ENCODE assay signal across 17 mouse cellular contexts in genomic region chr13:78446726-78447031, GRCm38 (mm10).
DNase-seq lines count a peak whose midpoint lies in the region; ATAC-seq lines count a peak whose summit lies in the region.
"Had no signal": no experiment of that assay in that cellular context is flagged by ENCODE, and none has a peak within 500 bp of the region (broad histone marks: within the 10 kb centered on the region; RNA-seq: fewer than 3 reads in every experiment).

No protein-coding gene starts in this region.

- H3K36me3 ChIP-seq in limb, embryonic 12.5 days: no peaks in the 10 kb centered on the region
- H3K36me3 ChIP-seq in limb, embryonic 10.5 days: no peaks in the 10 kb centered on the region
- no peaks in the 10 kb centered on the region for H3K36me3 ChIP-seq in hindbrain, embryonic 13.5 days
- no peaks in the 10 kb centered on the region for H3K36me3 ChIP-seq in midbrain, embryonic 11.5 days (ENCODE audit: control insufficient read depth, insufficient read depth, low read length)
- no peaks in the 10 kb centered on the region for H3K36me3 ChIP-seq in neural tube, embryonic 14.5 days (ENCODE audit: control insufficient read depth, insufficient read depth, low read length)

- no peaks in the 10 kb centered on the region for H3K9me3 ChIP-seq in limb, embryonic 12.5 days
- no peaks in the 10 kb centered on the region for H3K9me3 ChIP-seq in limb, embryonic 10.5 days (replicated peaks)
- H3K9me3 ChIP-seq in hindbrain, embryonic 13.5 days: no peaks in the 10 kb centered on the region
- no peaks in the 10 kb centered on the region for H3K9me3 ChIP-seq in midbrain, embryonic 11.5 days (ENCODE audit: control insufficient read depth, low read length)
- no peaks in the 10 kb centered on the region for H3K9me3 ChIP-seq in neural tube, embryonic 14.5 days (ENCODE audit: control insufficient read depth, low read length)

- H3K27ac ChIP-seq in limb, embryonic 12.5 days: no peak overlapping the region
- no peak overlapping the region for H3K27ac ChIP-seq in limb, embryonic 10.5 days
- no peak overlapping the region for H3K27ac ChIP-seq in hindbrain, embryonic 13.5 days
- no peak overlapping the region; the same call in 1 of the 2 replicates for H3K27ac ChIP-seq in midbrain, embryonic 11.5 days (ENCODE audit: low read depth, low read length)
- no peak overlapping the region for H3K27ac ChIP-seq in neural tube, embryonic 14.5 days (ENCODE audit: low read depth, low read length)

- no peak for ATAC-seq in limb, embryonic 12.5 days (ENCODE audit: insufficient number of reproducible peaks, insufficient read depth, low FRiP score, low TSS enrichment, low read depth)
- no peak for ATAC-seq in hindbrain, embryonic 13.5 days (ENCODE audit: low FRiP score)
- ATAC-seq in midbrain, embryonic 11.5 days (ENCODE audit: low FRiP score): peak; percentile 33
- peak; percentile 38; the same call in 1 of the 2 replicates for ATAC-seq in neural tube, embryonic 14.5 days (ENCODE audit: low read depth)
- ATAC-seq: intestine, embryonic 16.5 days; Patski had no signal

- DNase-seq in limb, embryonic 10.5 days (ENCODE audit: low spot score): no peak
- DNase-seq in midbrain, embryonic 11.5 days (ENCODE audit: low spot score, missing footprints): no peak
- no peak for DNase-seq in retina, postnatal 1 day
- no peak for DNase-seq in lung, postnatal 25 days (ENCODE audit: low spot score)
- no peak for DNase-seq in left cerebral cortex, adult 11 months (ENCODE audit: low spot score)
- DNase-seq: B cell, adult 2 months; cerebellum, postnatal 14 days; kidney, postnatal 25 days; liver; lung, adult 2 months had no signal

- H3K9ac ChIP-seq in limb, embryonic 12.5 days (replicated peaks): no peak overlapping the region
- no peak overlapping the region for H3K9ac ChIP-seq in hindbrain, embryonic 13.5 days
- H3K9ac ChIP-seq in midbrain, embryonic 11.5 days (ENCODE audit: low read length): no peak overlapping the region
- no peak overlapping the region for H3K9ac ChIP-seq in neural tube, embryonic 14.5 days (replicated peaks; ENCODE audit: low read depth, low read length)

- H3K4me2 ChIP-seq in limb, embryonic 12.5 days: peak overlapping the region; percentile 30; the same call in 1 of the 2 replicates
- peak overlapping the region; percentile 39 for H3K4me2 ChIP-seq in hindbrain, embryonic 13.5 days
- peak overlapping the region; percentile 37; the same call in 1 of the 2 replicates for H3K4me2 ChIP-seq in midbrain, embryonic 11.5 days
- H3K4me2 ChIP-seq in neural tube, embryonic 14.5 days (ENCODE audit: low read depth, low read length): peak overlapping the region; percentile 19
- H3K4me2 ChIP-seq: heart, embryonic 11.5 days had no signal

- H3K27me3 ChIP-seq in limb, embryonic 12.5 days: no peaks in the 10 kb centered on the region
- no peaks in the 10 kb centered on the region for H3K27me3 ChIP-seq in limb, embryonic 10.5 days (ENCODE audit: low read depth, poor library complexity, severe bottlenecking)
- no peaks in the 10 kb centered on the region for H3K27me3 ChIP-seq in hindbrain, embryonic 13.5 days
- H3K27me3 ChIP-seq in midbrain, embryonic 11.5 days (ENCODE audit: control insufficient read depth, insufficient read depth, low read length): 0 out of 2 replicates have a peak, but pooled peaks cover 3% of the 10 kb centered on the region
- H3K27me3 ChIP-seq in neural tube, embryonic 14.5 days (ENCODE audit: control insufficient read depth, insufficient read depth, low read length): no peaks in the 10 kb centered on the region

- H3K4me1 ChIP-seq in limb, embryonic 12.5 days (replicated peaks): peaks cover 17% of the 10 kb centered on the region
- H3K4me1 ChIP-seq in limb, embryonic 10.5 days: peaks cover 27% of the 10 kb centered on the region
- peaks cover 25% of the 10 kb centered on the region for H3K4me1 ChIP-seq in hindbrain, embryonic 13.5 days (replicated peaks)
- H3K4me1 ChIP-seq in midbrain, embryonic 11.5 days (ENCODE audit: control insufficient read depth, insufficient read depth, low read length): peaks cover 22% of the 10 kb centered on the region
- H3K4me1 ChIP-seq in neural tube, embryonic 14.5 days (ENCODE audit: control insufficient read depth, insufficient read depth, low read length): peaks cover 10% of the 10 kb centered on the region

- WGBS in limb, embryonic 12.5 days: 54% methylated on average over 5 of the region's 5 CpGs
- 86% methylated on average over 5 of the region's 5 CpGs for WGBS in limb, embryonic 10.5 days
- 61% methylated on average over 5 of the region's 5 CpGs for WGBS in hindbrain, embryonic 13.5 days
- WGBS in midbrain, embryonic 11.5 days: 32% methylated on average over 5 of the region's 5 CpGs
- 58% methylated on average over 5 of the region's 5 CpGs for WGBS in neural tube, embryonic 14.5 days

- H3K4me3 ChIP-seq in limb, embryonic 12.5 days (replicated peaks): no peak overlapping the region
- no peak overlapping the region for H3K4me3 ChIP-seq in limb, embryonic 10.5 days
- no peak overlapping the region for H3K4me3 ChIP-seq in hindbrain, embryonic 13.5 days
- no peak overlapping the region for H3K4me3 ChIP-seq in midbrain, embryonic 11.5 days (ENCODE audit: low read depth, low read length)
- no peak overlapping the region for H3K4me3 ChIP-seq in neural tube, embryonic 14.5 days (ENCODE audit: low read depth, low read length)
- H3K4me3 ChIP-seq: erythroblast, embryonic 14.5 days had no signal

Comparison
In these comparisons a context has a peak if more than half of its experiments do, and no peak if none do; other contexts are left out.
1. ATAC-seq: peak in midbrain, embryonic 11.5 days (single experiment) and neural tube, embryonic 14.5 days (single experiment); none in limb, embryonic 12.5 days (single experiment) and hindbrain, embryonic 13.5 days (single experiment).
2. Peak in every context shown above with its lines, with median percentiles within 50 percentile points of each other: H3K4me2 ChIP-seq.